Mouse (Mus musculus) cerebellum, postnatal 10 days (tissue): ENCODE measurements around the gene Snap29.

ENCODE experiments used
- DNase-seq, 2 experiments: peaks; one replicate each; pipeline ENCODE4 v3.0.0; 2021; ENCODE audit warnings: mixed read lengths in 2 of 2

Gene Snap29

GRCm38 (mm10) chr16:17405736-17406443, at the start of gene Snap29, which contains the start of gene Pi4ka:
Snap29 (plus strand) TSS chr16:17405986.
Pi4ka (minus strand) TSS chr16:17406314.
- peak; percentile 100 for DNase-seq

GRCm38 (mm10) chr16:17356031-17356430, 49.8 kb upstream of the Snap29 start:
- DNase-seq, result no peak

DNA sequence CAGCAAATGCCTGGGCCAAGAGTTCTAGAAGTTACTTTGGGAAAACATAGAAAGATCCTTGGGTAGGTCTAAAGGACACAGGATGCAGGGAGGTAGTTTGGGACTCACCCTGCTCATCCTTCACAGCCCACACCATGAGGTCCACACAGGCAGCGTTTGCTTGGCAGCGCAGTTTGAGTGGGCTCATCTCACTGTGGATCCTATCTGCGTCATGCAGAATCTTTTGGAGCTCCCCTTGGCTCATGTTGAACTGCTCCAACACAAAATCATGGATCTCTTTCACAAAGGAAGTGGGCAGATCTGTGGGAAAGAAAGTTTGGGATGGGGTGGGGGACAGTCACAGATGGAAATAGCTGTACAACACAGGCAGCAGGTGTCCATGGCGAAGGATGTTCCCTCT, 47.0 kb upstream of the Snap29 start:
- DNase-seq, result no peak

DNA sequence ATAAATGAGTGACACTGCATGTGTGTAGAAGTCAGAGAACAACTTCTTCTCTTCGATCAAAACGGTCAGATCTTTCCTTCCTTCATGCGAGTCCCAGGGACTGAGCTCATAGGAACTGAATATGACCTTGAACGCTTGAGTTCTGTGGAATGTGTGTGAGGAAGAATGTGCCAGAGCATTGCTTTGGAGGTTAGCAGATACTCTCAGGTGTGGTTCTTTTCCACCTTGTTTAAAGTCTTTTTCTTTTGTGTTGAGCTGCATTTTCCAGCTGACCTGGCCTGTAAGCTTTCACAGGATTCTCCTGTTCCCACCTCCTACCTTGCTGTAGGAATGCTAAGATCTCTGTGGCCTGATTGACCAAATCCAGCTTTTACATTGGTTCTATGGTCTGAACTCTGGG, 23.5 kb upstream of the Snap29 start:
- no peak for DNase-seq

GRCm38 (mm10) chr16:17383594-17384326, 22.0 kb upstream of the Snap29 start:
- DNase-seq, result no peak

GRCm38 (mm10) chr16:17392784-17393183, 13.0 kb upstream of the Snap29 start:
- DNase-seq, result no peak

DNA sequence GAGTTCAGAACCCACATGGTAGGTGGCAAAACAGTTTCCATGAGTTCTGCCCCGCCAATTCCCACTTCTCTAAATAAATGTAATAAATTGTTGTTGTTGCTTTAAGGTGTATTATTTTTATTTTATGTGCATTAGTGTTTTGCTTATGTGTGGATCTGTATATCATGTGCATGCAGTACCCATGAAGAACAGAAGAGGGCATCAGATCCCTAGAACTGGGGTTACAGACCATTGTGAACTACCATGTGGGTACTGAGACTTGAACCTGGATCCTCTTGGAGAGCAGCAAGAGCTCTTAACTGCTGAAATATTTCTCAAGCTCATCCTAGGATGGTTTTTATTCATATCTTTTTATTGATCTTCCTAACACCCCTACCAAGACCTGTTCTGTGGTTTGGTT, 2.9 kb upstream of the Snap29 start:
- peak; percentile 61 to 68 for DNase-seq

- peak in 1 of 2 experiments; percentile 78 for DNase-seq
Observed at GRCm38 (mm10) chr16:17405271-17405696, 502 bp upstream of the Snap29 start.

DNA sequence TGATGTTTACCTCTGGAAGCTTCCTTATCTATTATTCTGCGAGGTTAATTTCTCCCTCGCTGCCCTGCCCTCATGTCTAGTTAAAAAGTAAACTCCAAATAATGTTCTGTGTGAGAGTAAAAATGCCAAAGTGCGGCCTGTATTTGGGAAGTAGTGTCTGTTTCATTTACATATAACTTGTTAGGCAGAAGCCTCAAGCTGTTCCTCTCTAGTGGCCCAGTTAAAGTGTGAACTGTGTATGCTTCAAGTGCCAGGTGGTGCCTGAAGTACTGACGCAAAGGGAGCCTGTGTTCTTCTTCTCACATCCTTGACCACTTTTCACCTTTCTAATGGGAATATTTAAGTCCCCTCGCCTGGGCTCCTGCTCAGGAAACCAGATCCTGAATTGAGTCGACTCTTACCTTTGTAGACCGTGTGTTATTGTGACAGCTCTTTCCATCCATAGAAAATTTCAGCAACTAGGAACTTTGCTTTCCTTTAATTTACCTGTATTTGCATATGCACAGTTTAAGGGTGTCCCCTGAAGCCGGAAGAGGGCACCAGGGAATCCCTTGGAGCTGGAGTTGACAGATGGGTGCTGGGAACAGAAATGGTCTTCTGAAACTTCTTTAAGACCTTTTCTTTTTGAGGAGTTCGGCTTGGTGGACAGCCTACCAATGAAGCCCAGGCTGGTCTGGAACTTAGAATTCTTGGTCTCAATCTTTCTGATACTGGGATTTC, 886 bp downstream of the Snap29 start:
- DNase-seq, result peak in 1 of 2 experiments; percentile 22

GRCm38 (mm10) chr16:17409046-17409445, 3.3 kb downstream of the Snap29 start:
- no peak for DNase-seq

DNA sequence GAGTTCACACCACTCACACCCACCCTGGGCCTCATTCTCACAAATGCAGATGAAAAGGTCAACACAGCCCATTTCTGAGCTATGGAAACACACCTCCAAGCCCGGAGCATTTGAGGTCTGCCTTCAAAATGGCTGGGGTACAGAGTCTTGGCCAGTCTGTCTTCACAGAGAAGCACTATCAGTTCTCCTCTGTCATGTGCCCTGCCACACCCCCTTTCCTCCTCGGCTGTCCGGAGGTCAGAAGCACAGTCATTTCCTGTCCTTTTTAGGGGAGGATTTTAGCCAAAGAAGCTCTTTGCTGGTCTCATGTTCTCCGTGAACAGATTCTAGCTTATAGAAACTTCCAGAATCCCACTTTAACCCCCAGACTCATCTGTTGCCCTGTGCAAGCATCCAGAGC, 4.4 kb downstream of the Snap29 start:
- no peak for DNase-seq

DNA sequence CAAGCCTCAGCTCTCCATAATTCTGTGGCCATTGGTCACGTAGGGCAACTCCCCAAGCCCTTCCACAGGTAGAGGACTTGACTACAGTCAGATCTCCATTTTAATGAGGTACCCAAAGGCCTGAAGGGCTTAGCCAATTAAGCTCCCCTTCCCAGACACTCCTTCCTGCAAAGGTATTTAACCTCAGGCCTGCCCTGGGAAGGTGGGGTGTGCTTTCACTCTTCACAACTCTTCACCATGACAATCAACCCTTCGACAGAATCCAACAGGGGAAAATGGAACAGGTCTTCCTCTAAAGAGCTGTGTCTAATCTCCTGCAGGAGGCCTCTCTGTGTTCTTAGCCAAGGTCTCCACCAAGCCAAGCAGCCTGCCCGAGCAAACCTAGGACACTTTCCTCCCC, 17.2 kb downstream of the Snap29 start:
- no peak for DNase-seq

GRCm38 (mm10) chr16:17432576-17432975, 26.8 kb downstream of the Snap29 start:
- DNase-seq, result peak in 1 of 2 experiments; percentile 21

DNA sequence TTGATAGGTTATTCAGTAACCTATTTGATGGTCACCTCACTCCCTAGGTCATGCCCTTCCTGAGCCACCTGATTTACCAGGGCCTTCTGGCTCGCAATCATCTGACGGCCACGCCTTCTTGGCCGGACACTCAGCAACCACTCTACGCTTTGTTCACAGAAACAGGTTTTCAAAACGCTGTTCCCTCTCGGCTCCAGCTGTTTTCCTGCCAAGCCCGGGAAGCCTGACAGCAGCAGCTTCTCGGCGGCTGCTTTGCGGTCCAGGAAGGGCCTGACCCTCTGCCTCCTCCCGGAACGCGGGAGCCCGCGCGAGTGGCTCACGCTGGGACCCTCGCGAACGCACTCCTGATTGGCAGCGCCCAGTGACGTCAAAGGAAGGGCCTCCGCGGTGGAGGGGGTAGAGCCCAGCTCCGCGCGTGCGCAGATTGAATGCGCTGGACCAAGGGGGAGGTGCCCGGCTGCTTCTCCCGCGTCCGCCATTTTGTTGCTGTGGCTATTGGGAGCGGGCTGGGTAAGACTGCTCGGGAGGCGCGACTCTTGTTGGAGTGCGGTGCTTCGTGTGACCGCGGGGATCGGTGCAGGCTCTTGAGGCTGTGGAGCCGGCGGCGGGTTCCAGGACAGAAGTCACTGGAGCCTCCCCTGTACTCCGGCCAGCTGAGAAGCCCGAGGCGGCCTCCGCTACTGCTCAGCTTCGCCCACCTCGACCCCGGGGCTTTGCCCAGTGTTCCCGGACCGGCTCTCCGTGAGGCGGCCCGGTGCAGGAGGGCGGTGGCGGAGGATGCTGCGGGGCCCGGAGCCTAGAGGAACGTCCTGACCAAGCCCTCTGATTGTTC, 46.0 kb downstream of the Snap29 start, which contains the start of gene Crkl:
Gene Crkl (plus strand): TSS at position 447 of the 832 bp plus-strand sequence.
- DNase-seq, result peak; percentile 99

DNA sequence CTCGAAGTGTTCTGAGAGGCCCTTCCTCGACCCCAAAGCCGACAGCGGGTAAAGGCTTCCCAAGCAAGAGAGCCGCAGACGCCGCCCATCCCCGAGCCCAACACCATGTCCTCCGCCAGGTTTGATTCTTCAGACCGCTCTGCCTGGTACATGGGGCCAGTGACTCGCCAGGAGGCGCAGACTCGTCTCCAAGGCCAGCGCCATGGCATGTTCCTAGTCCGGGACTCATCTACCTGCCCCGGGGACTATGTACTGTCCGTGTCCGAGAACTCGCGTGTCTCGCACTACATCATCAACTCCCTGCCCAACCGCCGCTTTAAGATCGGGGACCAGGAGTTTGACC, 46.6 kb downstream of the Snap29 start:
- DNase-seq, result peak; percentile 69 to 75

DNA sequence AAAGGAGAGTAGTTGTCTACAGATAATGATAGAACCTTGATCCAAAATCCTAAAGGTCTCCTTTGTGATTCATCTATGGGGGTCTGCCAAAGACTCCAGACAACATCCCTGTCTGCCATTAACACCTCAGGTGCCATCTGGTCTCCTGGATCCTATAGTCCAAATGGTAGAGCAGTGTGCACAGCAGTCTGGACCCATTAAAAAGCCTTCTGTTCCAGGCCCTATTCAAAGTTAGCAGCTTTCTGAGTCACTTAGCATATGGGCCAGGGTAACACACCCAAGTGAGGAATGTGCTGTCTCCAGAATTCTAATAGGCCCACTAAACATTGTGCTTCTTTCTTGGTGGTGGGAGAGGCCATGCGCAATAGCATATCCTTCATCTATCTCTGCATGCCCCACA, 51.1 kb downstream of the Snap29 start:
- peak in 1 of 2 experiments; percentile 10 for DNase-seq

- DNase-seq, result peak; percentile 38 to 43
Observed at GRCm38 (mm10) chr16:17460254-17460653, 54.5 kb downstream of the Snap29 start.

DNA sequence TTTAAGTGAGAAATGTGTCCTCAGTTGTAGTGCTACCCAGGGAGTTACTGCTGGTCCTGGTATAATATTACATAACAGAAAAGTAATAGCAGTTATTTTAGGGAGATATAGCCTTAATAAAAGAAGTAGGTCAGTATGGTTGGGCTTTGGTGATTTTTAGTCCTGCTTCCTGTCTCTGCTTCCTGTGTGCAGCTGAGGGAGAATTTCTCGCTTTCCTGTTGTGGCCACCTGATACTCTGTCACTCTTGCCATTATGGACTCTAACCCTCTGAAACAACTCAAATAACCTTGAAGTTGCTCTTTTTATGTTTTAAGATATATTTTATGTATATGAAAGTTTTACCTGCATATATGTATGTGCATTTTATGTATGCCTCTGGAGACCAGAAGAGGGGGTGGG, 55.8 kb downstream of the Snap29 start:
- DNase-seq, result no peak

DNA sequence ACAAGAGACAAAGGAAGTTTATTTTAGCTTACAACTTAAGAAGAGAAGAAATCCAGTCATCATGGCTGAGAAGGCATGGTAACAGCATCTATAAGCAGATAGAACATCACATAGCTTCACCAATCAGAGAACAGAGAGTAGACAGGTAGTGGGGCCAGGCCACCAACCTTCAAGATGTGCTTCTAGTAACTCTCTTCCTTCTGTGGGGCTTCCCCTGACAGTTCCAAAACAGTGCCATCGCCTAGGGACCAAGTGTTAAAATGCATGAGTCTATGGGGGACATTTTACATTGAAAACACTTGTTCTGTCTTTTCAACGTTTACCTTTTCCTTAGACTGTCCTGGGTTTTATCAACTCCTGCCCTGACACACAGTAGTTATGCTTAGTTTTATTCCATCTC, 57.4 kb downstream of the Snap29 start:
- no peak for DNase-seq

DNA sequence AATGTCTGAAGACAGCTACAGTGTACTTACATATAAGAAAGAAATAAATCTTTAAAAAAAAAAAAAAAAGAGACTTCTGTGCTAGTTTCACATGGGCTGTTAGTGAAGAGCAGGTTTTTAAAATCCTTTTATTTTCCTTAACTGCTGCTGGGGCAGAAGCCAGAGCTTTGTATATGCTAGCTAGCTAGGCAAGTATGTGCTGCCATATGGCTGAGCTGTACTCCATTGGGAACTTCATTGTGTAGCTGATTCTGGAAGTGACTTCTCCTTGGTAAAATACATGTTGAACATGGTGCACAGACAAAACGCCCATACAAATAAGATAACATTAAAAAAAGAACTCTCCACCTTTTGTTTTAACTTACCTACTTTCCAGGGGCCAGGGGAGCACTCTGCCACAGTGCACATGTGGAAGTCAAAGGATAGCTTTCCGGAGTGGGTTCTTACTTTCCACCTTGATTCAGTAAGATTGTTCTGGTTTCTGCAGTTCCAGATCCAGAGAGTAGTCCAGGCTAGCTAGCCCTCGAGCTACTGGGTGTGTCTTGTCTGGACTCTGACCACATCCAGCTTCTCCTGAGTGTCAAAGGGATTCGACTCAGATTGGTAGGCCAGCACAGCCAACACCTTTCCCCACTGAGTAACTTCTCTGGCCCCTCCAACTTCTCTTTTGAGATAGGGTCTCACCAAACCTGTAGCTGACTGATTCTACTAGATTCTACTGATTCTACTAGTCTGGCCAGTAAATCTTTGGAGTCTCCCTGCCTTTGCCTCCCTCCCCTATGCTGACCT, 61.3 kb downstream of the Snap29 start:
- DNase-seq, result no peak

- DNase-seq, result no peak
Observed at GRCm38 (mm10) chr16:17472498-17472897, 66.7 kb downstream of the Snap29 start.

- DNase-seq, result peak; percentile 58 to 66
Observed at GRCm38 (mm10) chr16:17474091-17474490, 68.3 kb downstream of the Snap29 start.
